10 mouse cellular contexts compared by ENCODE assay signal in genomic region chr2:3712369-3713042, GRCm38 (mm10).
DNase-seq lines count a peak whose midpoint lies in the region; ATAC-seq and TF ChIP-seq lines count a peak whose summit lies in the region.
"Had no signal": no experiment of that assay in that cellular context is flagged by ENCODE, and none has a peak within 500 bp of the region (broad histone marks: within the 10 kb centered on the region; RNA-seq: fewer than 3 reads in every experiment).

No protein-coding gene starts in this region.

- H3K9me3 ChIP-seq in intestine, embryonic 16.5 days (ENCODE audit: control insufficient read depth, low read length): no peaks in the 10 kb centered on the region
- H3K9me3 ChIP-seq: G1E; limb, embryonic 12.5 days had no signal

- peak overlapping the region; percentile 11; the same call in 1 of the 2 replicates for H3K4me2 ChIP-seq in intestine, embryonic 16.5 days (ENCODE audit: low read depth, low read length)

- no peaks in the 10 kb centered on the region for H3K27me3 ChIP-seq in heart, adult 2 months (ENCODE audit: control insufficient read depth, insufficient read depth, low read length)
- H3K27me3 ChIP-seq in intestine, embryonic 16.5 days (replicated peaks; ENCODE audit: control insufficient read depth, insufficient read depth, low read length): no peaks in the 10 kb centered on the region

- no peaks in the 10 kb centered on the region for H3K36me3 ChIP-seq in heart, adult 2 months (ENCODE audit: control insufficient read depth, insufficient read depth, low read length)
- no peaks in the 10 kb centered on the region for H3K36me3 ChIP-seq in intestine, embryonic 16.5 days (ENCODE audit: control insufficient read depth, insufficient read depth, low read length)
- H3K36me3 ChIP-seq: limb, embryonic 12.5 days had no signal

- no peak for DNase-seq in heart, adult 2 months
- DNase-seq in heart, postnatal 36 days: no peak
- DNase-seq in thymus, postnatal 25 days: peak; percentile 0
- no peak for DNase-seq in thymus, postnatal 36 days
- no peak for DNase-seq in testis, postnatal 10 days (ENCODE audit: low spot score)
- no peak for DNase-seq in spleen, postnatal 10 days (ENCODE audit: low spot score in 2 of 2)

- H3K79me2 ChIP-seq in heart, adult 2 months (replicated peaks; ENCODE audit: control insufficient read depth, insufficient read depth, low read length): 0 out of 2 replicates have a peak, but pooled peaks cover 2% of the 10 kb centered on the region

- no peaks in the 10 kb centered on the region; the same call in 1 of the 2 replicates for H3K4me1 ChIP-seq in heart, adult 2 months (ENCODE audit: control insufficient read depth, insufficient read depth, low read length)
- peaks cover 26% of the 10 kb centered on the region for H3K4me1 ChIP-seq in intestine, embryonic 16.5 days (ENCODE audit: control insufficient read depth, insufficient read depth, low read length)

- TF ChIP-seq CTCF in heart, adult 2 months (IDR thresholded peaks at IDR 0.05): no peak

- no peak for TF ChIP-seq POLR2A in heart, adult 2 months (IDR thresholded peaks at IDR 0.05; ENCODE audit: insufficient read depth, low read depth, low read length)

- intact Hi-C loops in heart, adult 2 months (cut with DNase I): loop anchor here (5.0 kb wide), 1 partner anchor 55 kb away; no protein-coding TSS in a partner anchor
- intact Hi-C loops in heart, postnatal 36 days (cut with DNase I): loop anchor here (10.0 kb wide), 1 partner anchor 52 kb away; no protein-coding TSS in a partner anchor

- H3K4me3 ChIP-seq in heart, adult 2 months: peak overlapping the region; percentile 84; the same call in 1 of the 2 replicates
- 0 out of 2 replicates have a peak overlapping the region, but pooled peaks have one; percentile 66 for H3K4me3 ChIP-seq in intestine, embryonic 16.5 days (ENCODE audit: low read length)

- H3K9ac ChIP-seq in heart, adult 2 months (ENCODE audit: low read depth, low read length): no peak overlapping the region
- peak overlapping the region; percentile 27; the same call in 1 of the 2 replicates for H3K9ac ChIP-seq in intestine, embryonic 16.5 days (ENCODE audit: low read depth, low read length)

- WGBS in heart, adult 2 months: 51% methylated on average over 3 of the region's 3 CpGs
- 51% methylated on average over 3 of the region's 3 CpGs for WGBS in intestine, embryonic 16.5 days

- no peak overlapping the region for H3K27ac ChIP-seq in heart, adult 2 months
- peak overlapping the region; percentile 52 for H3K27ac ChIP-seq in intestine, embryonic 16.5 days (ENCODE audit: low read length)

- peak; percentile 32; the same call in 1 of the 2 replicates for ATAC-seq in intestine, embryonic 16.5 days
- no peak for ATAC-seq in granulocyte monocyte progenitor cell, adult 5-6 weeks (replicated peaks; ENCODE audit: poor library complexity, severe bottlenecking)

- no peak for TF ChIP-seq EP300 in heart, adult 2 months (IDR thresholded peaks at IDR 0.05; ENCODE audit: insufficient read depth, low read depth, low read length)
